Mouse (Mus musculus) megakaryocyte, embryonic 14.5 days (primary cell): ENCODE results near the gene Morc3.

Source experiments
- FLI1 ChIP-seq: IDR thresholded peaks from 2 replicates; pipeline ENCODE4 v1.6.1; 2012; ENCODE audit warnings: low read length, inconsistent platforms, mixed read lengths
- GATA1 ChIP-seq: IDR thresholded peaks from 3 replicates; pipeline ENCODE4 v1.6.1; 2012; ENCODE audit warnings: mixed read lengths, low read length, inconsistent platforms, borderline replicate concordance

DNA sequence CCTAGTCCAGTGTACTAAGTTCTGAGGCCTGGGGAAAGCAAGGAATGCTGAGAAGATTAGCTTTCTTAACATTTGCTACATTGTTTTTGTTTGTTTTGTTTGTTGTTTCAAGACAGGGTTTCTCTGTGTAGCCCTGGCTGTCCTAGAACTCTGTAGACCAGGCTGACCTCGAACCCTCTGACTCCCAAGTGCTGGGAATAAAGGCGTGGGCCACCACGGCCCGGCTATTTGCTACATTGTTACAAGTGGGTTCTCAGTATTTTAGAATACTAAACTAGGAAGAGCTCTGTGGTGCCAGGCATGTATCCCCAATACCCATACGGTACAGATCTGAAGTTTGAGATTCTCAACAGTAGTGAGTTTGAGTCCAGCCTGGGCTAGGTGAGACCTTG lies 52.8 kb downstream of the Morc3 start:
- TF ChIP-seq FLI1 (no peak), GATA1 (no peak)
